Comparison of ENCODE assay signal across 26 mouse cellular contexts in genomic region chr14:34663381-34663780, GRCm38 (mm10). TPM values are rescaled to one million over a fixed set of nuclear protein-coding genes. Genes with fewer than 3 reads are reported as not detected.
A peak's percentile ranks its signal among the peaks of the same experiment; 100 is the strongest.
DNase-seq lines count a peak whose midpoint lies in the region; ATAC-seq lines count a peak whose summit lies in the region.
"Had no signal": no experiment of that assay in that cellular context is flagged by ENCODE, and none has a peak within 500 bp of the region (broad histone marks: within the 10 kb centered on the region; RNA-seq: fewer than 3 reads in every experiment).

No protein-coding gene starts in this region.

- no peaks in the 10 kb centered on the region for H3K36me3 ChIP-seq in liver, embryonic 12.5 days
- H3K36me3 ChIP-seq: embryonic facial prominence, embryonic 15.5 days; forebrain, embryonic 10.5 days; heart, embryonic 15.5 days; hindbrain, embryonic 15.5 days; intestine, embryonic 15.5 days; limb, embryonic 12.5 days; midbrain, embryonic 15.5 days; stomach, embryonic 15.5 days had no signal

- no peak for ATAC-seq in liver, embryonic 12.5 days
- ATAC-seq: forebrain, postnatal 0 days; intestine, embryonic 15.5 days; midbrain, embryonic 15.5 days had no signal

- no peak overlapping the region; the same call in 1 of the 2 replicates for H3K4me3 ChIP-seq in liver, embryonic 12.5 days
- H3K4me3 ChIP-seq: embryonic facial prominence, embryonic 15.5 days; forebrain, embryonic 10.5 days; heart, adult 2 months; hindbrain, embryonic 15.5 days; intestine, embryonic 15.5 days; layer of hippocampus, adult 2 months; limb, embryonic 12.5 days; midbrain, embryonic 15.5 days; stomach, embryonic 15.5 days had no signal

- DNase-seq in liver (no peak), ZHBTc4 (ENCODE audit: low read depth, low spot score) (peak; percentile 71)
- peak; percentile 54 for DNase-seq in embryo, embryonic 9.5 days (ENCODE audit: extremely low spot score)
- no peak for DNase-seq in left cerebral cortex, adult 11 months (ENCODE audit: low spot score)
- no peak for DNase-seq in gastrocnemius, adult 18-20 months (ENCODE audit: low spot score)
- DNase-seq in ovary, postnatal 14 days (ENCODE audit: low spot score), result no peak
- DNase-seq: cerebellum, adult 11 months; cerebellum, postnatal 10 days; forebrain, postnatal 0 days; gastrocnemius, postnatal 25 days; heart, adult 2 months; heart, postnatal 36 days; kidney, postnatal 25 days; lung, adult 2 months; thymus, postnatal 25 days had no signal

- H3K27me3 ChIP-seq in liver, embryonic 12.5 days (replicated peaks), result no peaks in the 10 kb centered on the region
- H3K27me3 ChIP-seq: heart, embryonic 15.5 days; megakaryocyte, embryonic 14.5 days had no signal

- H3K9me3 ChIP-seq in liver, embryonic 12.5 days (replicated peaks), result no peaks in the 10 kb centered on the region
- H3K9me3 ChIP-seq: embryonic facial prominence, embryonic 15.5 days; forebrain, embryonic 10.5 days; heart, embryonic 15.5 days; hindbrain, embryonic 15.5 days; intestine, embryonic 15.5 days; megakaryocyte, embryonic 14.5 days; midbrain, embryonic 15.5 days; stomach, embryonic 15.5 days had no signal

- WGBS in liver, embryonic 12.5 days (ENCODE audit: insufficient replicate concordance), result 85% methylated on average over 1 of the region's 1 CpGs

- H3K4me1 ChIP-seq in liver, embryonic 12.5 days, result peaks cover 55% of the 10 kb centered on the region

- peak overlapping the region; percentile 77 for H3K4me2 ChIP-seq in liver, embryonic 12.5 days
- H3K4me2 ChIP-seq: embryonic facial prominence, embryonic 15.5 days; midbrain, embryonic 15.5 days had no signal

- peak overlapping the region; percentile 99 for H3K27ac ChIP-seq in liver, embryonic 12.5 days
- H3K27ac ChIP-seq: embryonic facial prominence, embryonic 15.5 days; forebrain, embryonic 10.5 days; heart, adult 2 months; heart, embryonic 15.5 days; hindbrain, embryonic 15.5 days; intestine, embryonic 15.5 days; layer of hippocampus, adult 2 months; limb, embryonic 12.5 days; midbrain, embryonic 15.5 days had no signal

- H3K9ac ChIP-seq in liver, embryonic 12.5 days, result no peak overlapping the region
- H3K9ac ChIP-seq: embryonic facial prominence, embryonic 15.5 days; forebrain, postnatal 0 days; heart, embryonic 15.5 days; hindbrain, embryonic 15.5 days; intestine, embryonic 15.5 days; limb, embryonic 12.5 days; midbrain, embryonic 15.5 days; stomach, embryonic 15.5 days had no signal

RNA-seq across cellular contexts. Expression of gene Wapl, which starts 10.3 kb away (rescaled TPM):
- polyA plus RNA-seq in liver, embryonic 12.5 days (2016; fragmentation: Nextera tagmentation; extraction: Ambion mirVana), result 43.8 and 46.4 TPM in 2 replicates
- total RNA-seq in gastrocnemius, adult 18-20 months (2021), result 10 to 100 TPM; 34.4 to 40.5 TPM

Comparison
In these comparisons a context has a peak if more than half of its experiments do, and no peak if none do; other contexts are left out.
1. DNase-seq: peak in ZHBTc4 (single experiment) and embryo, embryonic 9.5 days (single experiment); none in liver (single experiment), left cerebral cortex, adult 11 months (single experiment), gastrocnemius, adult 18-20 months (single experiment) and ovary, postnatal 14 days (single experiment).